Mouse (Mus musculus) forebrain, embryonic 10.5 days (tissue): ENCODE data around the gene Timp3. TPM values are rescaled to one million over a fixed set of nuclear protein-coding genes. Genes with fewer than 3 reads are reported as not detected.
"Not testable (repeated sequence)": the region's sequence is repeated elsewhere in the genome, so short reads cannot be mapped to it uniquely, and the experiment has no call there.

Source experiments
- DNase-seq: peaks from one replicate; pipeline ENCODE4 v3.0.0-alpha.2; 2017; ENCODE audit warnings: low spot score; ENCODE audit errors: extremely low spot score
- H3K27ac ChIP-seq: fragments of 300-500 bp; sonication (generic); 2 replicates; pipeline ENCODE4 v1.5.1; 2016; ENCODE audit warnings: mild to moderate bottlenecking
- H3K27me3 ChIP-seq: fragments of 300-500 bp; sonication (generic); 2 replicates; pipeline ENCODE4 v1.6.1; 2016; ENCODE audit warnings: mild to moderate bottlenecking; ENCODE audit not compliant: poor library complexity, severe bottlenecking
- H3K36me3 ChIP-seq: fragments of 300-500 bp; sonication (generic); replicated peaks from 2 replicates; pipeline ENCODE4 v1.6.1; 2016; ENCODE audit warnings: mild to moderate bottlenecking, moderate library complexity
- H3K4me1 ChIP-seq: fragments of 300-500 bp; sonication (generic); 2 replicates; pipeline ENCODE4 v1.6.1; 2016
- H3K4me3 ChIP-seq: fragments of 300-500 bp; sonication (generic); 2 replicates; pipeline ENCODE4 v1.5.1; 2016; ENCODE audit warnings: mild to moderate bottlenecking, moderate library complexity
- H3K9me3 ChIP-seq: fragments of 300-500 bp; sonication (generic); 2 replicates; pipeline ENCODE4 v1.6.1; 2016; ENCODE audit warnings: mild to moderate bottlenecking, moderate library complexity
- WGBS: fragments of 180-500 bp; shearing (Covaris S2); methylation state at CpG from one replicate; pipeline ENCODE4 v1.1.7; 2016; 5-methylcytosine and 5-hydroxymethylcytosine counted together
- polyA plus RNA-seq: library from polyadenylated mRNA; unstranded; fragments of >200 nt; fragmentation: Nextera tagmentation; extraction: Ambion mirVana; gene quantifications from 2 replicates; pipeline ENCODE4 v1.2.1, GENCODE M21; 2016

Timp3 gene
- polyA plus RNA-seq, 1 experiment from 2014 or later = 22.1 TPM

- 90% methylated on average over 4 of the region's 4 CpGs for WGBS
- H3K4me1 ChIP-seq = peaks cover 5% of the 10 kb centered on the region; the same call in 1 of the 2 replicates
- no peak overlapping the region for H3K4me3 ChIP-seq
- H3K9me3 ChIP-seq = no peaks in the 10 kb centered on the region
- no peak overlapping the region for H3K27ac ChIP-seq
- H3K27me3 ChIP-seq = no peaks in the 10 kb centered on the region
- no peaks in the 10 kb centered on the region for H3K36me3 ChIP-seq
- DNase-seq = no peak
Observed at GRCm38 (mm10) chr10:86369346-86369745, 69.2 kb downstream of the Timp3 start.

GRCm38 (mm10) chr10:86371561-86371960, 71.4 kb downstream of the Timp3 start:
- H3K27me3 ChIP-seq = no peaks in the 10 kb centered on the region
- H3K4me3 ChIP-seq = no peak overlapping the region
- H3K4me1 ChIP-seq = peaks cover 5% of the 10 kb centered on the region; the same call in 1 of the 2 replicates
- no peaks in the 10 kb centered on the region for H3K9me3 ChIP-seq
- H3K36me3 ChIP-seq = no peaks in the 10 kb centered on the region
- DNase-seq = no peak
- H3K27ac ChIP-seq = no peak overlapping the region

GRCm38 (mm10) chr10:86374061-86374460, 73.9 kb downstream of the Timp3 start:
- DNase-seq = no peak
- H3K36me3 ChIP-seq = no peaks in the 10 kb centered on the region

GRCm38 (mm10) chr10:86375903-86376302, 75.7 kb downstream of the Timp3 start:
- no peak overlapping the region for H3K4me3 ChIP-seq
- H3K36me3 ChIP-seq = no peaks in the 10 kb centered on the region

More at GRCm38 (mm10) chr10:86374061-86374460, 73.9 kb downstream of the Timp3 start:
- no peaks in the 10 kb centered on the region for H3K9me3 ChIP-seq
- H3K27ac ChIP-seq = no peak overlapping the region
- no peaks in the 10 kb centered on the region for H3K27me3 ChIP-seq
- whole genome bisulfite sequencing = 90% methylated on average over 2 of the region's 2 CpGs
- no peaks in the 10 kb centered on the region; the same call in 1 of the 2 replicates for H3K4me1 ChIP-seq
- H3K4me3 ChIP-seq = no peak overlapping the region

GRCm38 (mm10) chr10:86376392-86377185, 76.4 kb downstream of the Timp3 start:
- H3K4me3 ChIP-seq = no peak overlapping the region
- H3K27me3 ChIP-seq = no peaks in the 10 kb centered on the region
- H3K4me1 ChIP-seq = peaks cover 3% of the 10 kb centered on the region
- 75% methylated on average over 8 of the region's 8 CpGs for WGBS
- no peaks in the 10 kb centered on the region for H3K36me3 ChIP-seq
- DNase-seq = no peak
- H3K27ac ChIP-seq = no peak overlapping the region
- no peaks in the 10 kb centered on the region for H3K9me3 ChIP-seq

More at GRCm38 (mm10) chr10:86375903-86376302, 75.7 kb downstream of the Timp3 start:
- no peak overlapping the region for H3K27ac ChIP-seq
- no peaks in the 10 kb centered on the region; the same call in 1 of the 2 replicates for H3K4me1 ChIP-seq
- H3K9me3 ChIP-seq = no peaks in the 10 kb centered on the region
- DNase-seq = no peak
- H3K27me3 ChIP-seq = no peaks in the 10 kb centered on the region
- WGBS = 88% methylated on average over 11 of the region's 11 CpGs

- not testable (repeated sequence) for H3K36me3 ChIP-seq, H3K27me3 ChIP-seq, H3K4me1 ChIP-seq, DNase-seq, H3K9me3 ChIP-seq, H3K4me3 ChIP-seq, H3K27ac ChIP-seq
- 86% methylated on average over 2 of the region's 2 CpGs for WGBS
Observed at GRCm38 (mm10) chr10:86378803-86379202, 78.6 kb downstream of the Timp3 start.

GRCm38 (mm10) chr10:86380626-86381025, 80.5 kb downstream of the Timp3 start:
- no peak overlapping the region for H3K4me3 ChIP-seq
- H3K36me3 ChIP-seq = no peaks in the 10 kb centered on the region
- H3K27me3 ChIP-seq = no peaks in the 10 kb centered on the region
- WGBS = 72% methylated on average over 2 of the region's 2 CpGs
- no peak for DNase-seq
- no peaks in the 10 kb centered on the region for H3K9me3 ChIP-seq
- H3K27ac ChIP-seq = no peak overlapping the region
- H3K4me1 ChIP-seq = peaks cover 7% of the 10 kb centered on the region

- 0 out of 2 replicates have a peak overlapping the region, but pooled peaks have one; percentile 11 for H3K27ac ChIP-seq
- no peak overlapping the region for H3K4me3 ChIP-seq
- no peaks in the 10 kb centered on the region for H3K36me3 ChIP-seq
- no peaks in the 10 kb centered on the region for H3K27me3 ChIP-seq
- no peak for DNase-seq
- 74% methylated on average over 9 of the region's 9 CpGs for WGBS
- H3K9me3 ChIP-seq = no peaks in the 10 kb centered on the region
- peaks cover 7% of the 10 kb centered on the region for H3K4me1 ChIP-seq
Observed at GRCm38 (mm10) chr10:86381150-86381921, 81.2 kb downstream of the Timp3 start.

- H3K36me3 ChIP-seq = no peaks in the 10 kb centered on the region
- 49% methylated on average over 2 of the region's 2 CpGs for WGBS
- no peaks in the 10 kb centered on the region for H3K9me3 ChIP-seq
Observed at GRCm38 (mm10) chr10:86381922-86382260, 81.7 kb downstream of the Timp3 start.

GRCm38 (mm10) chr10:86384655-86385054, 84.5 kb downstream of the Timp3 start:
- no peak overlapping the region for H3K4me3 ChIP-seq
- no peak for DNase-seq
- no peaks in the 10 kb centered on the region for H3K36me3 ChIP-seq
- no peak overlapping the region for H3K27ac ChIP-seq
- 85% methylated on average over 2 of the region's 2 CpGs for WGBS
- H3K27me3 ChIP-seq = no peaks in the 10 kb centered on the region
- H3K9me3 ChIP-seq = no peaks in the 10 kb centered on the region
- H3K4me1 ChIP-seq = peaks cover 18% of the 10 kb centered on the region

More at GRCm38 (mm10) chr10:86381922-86382260, 81.7 kb downstream of the Timp3 start:
- H3K27me3 ChIP-seq = no peaks in the 10 kb centered on the region
- H3K4me1 ChIP-seq = peaks cover 7% of the 10 kb centered on the region
- no peak for DNase-seq
- 0 out of 2 replicates have a peak overlapping the region, but pooled peaks have one; percentile 11 for H3K27ac ChIP-seq
- no peak overlapping the region for H3K4me3 ChIP-seq

GRCm38 (mm10) chr10:86385656-86386055, 85.5 kb downstream of the Timp3 start:
- Histone ChIP-seq H3K4me1 (peaks cover 27% of the 10 kb centered on the region), H3K27ac (0 out of 2 replicates have a peak overlapping the region, but pooled peaks have one; percentile 35), H3K9me3 (no peaks in the 10 kb centered on the region), H3K36me3 (no peaks in the 10 kb centered on the region), H3K27me3 (no peaks in the 10 kb centered on the region), H3K4me3 (no peak overlapping the region)
- 71% methylated on average over 4 of the region's 4 CpGs for WGBS
- no peak for DNase-seq

GRCm38 (mm10) chr10:86386232-86386631, 86.1 kb downstream of the Timp3 start:
- Histone ChIP-seq H3K4me1 (peaks cover 27% of the 10 kb centered on the region), H3K27me3 (no peaks in the 10 kb centered on the region), H3K4me3 (no peak overlapping the region), H3K27ac (no peak overlapping the region), H3K36me3 (no peaks in the 10 kb centered on the region), H3K9me3 (no peaks in the 10 kb centered on the region)
- no peak for DNase-seq
- 84% methylated on average over 4 of the region's 4 CpGs for WGBS
